Mouse (Mus musculus): ENCODE measurements at regions not wholly inside any gene's neighbourhood (a gene's known extent, or its start where the extent isn't known, plus 50 kb on each side); places are given as distances from the start of the nearest gene placed in this dataset.

DNA sequence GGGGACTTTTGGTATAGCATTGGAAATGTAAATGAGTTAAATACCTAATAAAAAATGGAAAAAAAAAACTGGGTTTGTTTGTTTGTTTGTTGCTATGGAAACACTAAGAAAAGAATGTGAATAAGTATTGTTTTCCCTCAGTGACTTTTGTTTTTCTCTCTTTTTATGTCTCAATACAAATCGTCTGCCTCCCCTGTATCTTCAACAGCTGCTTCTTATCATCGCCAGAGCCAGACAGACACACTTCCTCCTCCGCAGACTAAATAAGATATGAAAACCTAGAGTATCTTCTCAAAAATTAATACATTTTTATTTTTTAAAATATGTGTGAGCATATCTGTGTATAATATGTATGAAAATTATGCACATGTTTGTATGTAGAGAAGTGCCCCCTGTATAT, 389.0 kb downstream of the Nuf2 start:
- H3K4me1 ChIP-seq (ENCODE audit: control insufficient read depth, insufficient read depth, low read length) = no peaks in the 10 kb centered on the region
- no peak overlapping the region for H3K27ac ChIP-seq (ENCODE audit: low read length)
- H3K4me2 ChIP-seq (ENCODE audit: low read depth, low read length) = no peak overlapping the region
- H3K36me3 ChIP-seq (ENCODE audit: control insufficient read depth, insufficient read depth, low read length) = no peaks in the 10 kb centered on the region
- 73% methylated on average over 3 of the region's 3 CpGs for WGBS
- no peak for ATAC-seq
- H3K9ac ChIP-seq (ENCODE audit: low read depth, low read length) = no peak overlapping the region
- H3K27me3 ChIP-seq (replicated peaks; ENCODE audit: control insufficient read depth, insufficient read depth, low read length) = no peaks in the 10 kb centered on the region
- H3K4me3 ChIP-seq (ENCODE audit: low read length) = no peak overlapping the region
- no peaks in the 10 kb centered on the region for H3K9me3 ChIP-seq (ENCODE audit: control insufficient read depth, low read length)

DNA sequence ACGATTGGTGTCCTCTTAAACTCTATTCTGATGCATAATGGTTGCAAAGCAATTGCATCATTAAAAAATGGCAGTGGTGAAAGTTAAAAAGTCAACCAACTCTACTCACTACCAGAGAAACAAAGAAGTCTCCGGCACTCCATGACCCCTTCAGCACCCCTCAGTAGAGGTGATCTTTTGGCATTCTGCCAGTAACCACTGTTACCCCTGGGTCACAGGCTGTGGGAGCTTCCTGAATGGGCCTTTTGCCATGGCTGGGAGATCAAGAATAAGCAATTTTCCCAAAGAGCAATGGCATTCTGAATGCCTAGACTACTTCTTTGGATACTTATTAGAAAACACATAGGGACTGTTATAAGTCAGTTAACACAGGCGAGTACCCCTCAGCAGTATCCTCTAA, 391.2 kb downstream of the Nuf2 start:
- H3K27me3 ChIP-seq (replicated peaks; ENCODE audit: control insufficient read depth, insufficient read depth, low read length) = no peaks in the 10 kb centered on the region
- no peaks in the 10 kb centered on the region for H3K36me3 ChIP-seq (ENCODE audit: control insufficient read depth, insufficient read depth, low read length)
- H3K4me1 ChIP-seq (ENCODE audit: control insufficient read depth, insufficient read depth, low read length) = no peaks in the 10 kb centered on the region
- H3K9me3 ChIP-seq (ENCODE audit: control insufficient read depth, low read length) = no peaks in the 10 kb centered on the region
- H3K4me3 ChIP-seq (ENCODE audit: low read length) = no peak overlapping the region
- H3K4me2 ChIP-seq (ENCODE audit: low read depth, low read length) = no peak overlapping the region
- WGBS = 79% methylated on average over 3 of the region's 3 CpGs
- no peak overlapping the region for H3K27ac ChIP-seq (ENCODE audit: low read length)
- no peak overlapping the region for H3K9ac ChIP-seq (ENCODE audit: low read depth, low read length)
- no peak for ATAC-seq

DNA sequence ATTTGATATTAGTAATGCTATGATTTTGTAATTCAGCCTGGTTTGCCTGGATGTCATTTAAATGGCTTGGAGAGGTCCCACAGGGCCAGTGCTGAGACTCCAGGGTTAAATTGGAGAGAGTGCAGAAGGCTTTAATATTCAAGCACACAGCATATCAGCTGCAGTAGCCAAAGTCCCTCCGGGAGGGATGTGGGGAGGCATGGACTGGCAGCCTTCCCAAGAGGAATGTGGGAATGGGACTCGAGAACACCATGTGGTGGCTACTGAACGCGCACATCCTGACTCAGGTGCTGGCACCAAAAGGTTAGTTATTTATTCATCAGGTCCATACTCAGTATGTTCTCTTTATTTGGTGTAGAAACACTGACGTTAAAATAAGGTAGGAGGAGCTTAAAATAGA, 391.8 kb downstream of the Nuf2 start:
- H3K4me2 ChIP-seq (ENCODE audit: low read depth, low read length) = no peak overlapping the region
- WGBS = 78% methylated on average over 5 of the region's 5 CpGs
- H3K9ac ChIP-seq (ENCODE audit: low read depth, low read length) = no peak overlapping the region
- H3K27me3 ChIP-seq (replicated peaks; ENCODE audit: control insufficient read depth, insufficient read depth, low read length) = no peaks in the 10 kb centered on the region
- no peaks in the 10 kb centered on the region for H3K36me3 ChIP-seq (ENCODE audit: control insufficient read depth, insufficient read depth, low read length)
- no peak overlapping the region for H3K4me3 ChIP-seq (ENCODE audit: low read length)
- H3K4me1 ChIP-seq (ENCODE audit: control insufficient read depth, insufficient read depth, low read length) = no peaks in the 10 kb centered on the region
- H3K9me3 ChIP-seq (ENCODE audit: control insufficient read depth, low read length) = no peaks in the 10 kb centered on the region
- no peak for ATAC-seq
- no peak overlapping the region for H3K27ac ChIP-seq (ENCODE audit: low read length)

DNA sequence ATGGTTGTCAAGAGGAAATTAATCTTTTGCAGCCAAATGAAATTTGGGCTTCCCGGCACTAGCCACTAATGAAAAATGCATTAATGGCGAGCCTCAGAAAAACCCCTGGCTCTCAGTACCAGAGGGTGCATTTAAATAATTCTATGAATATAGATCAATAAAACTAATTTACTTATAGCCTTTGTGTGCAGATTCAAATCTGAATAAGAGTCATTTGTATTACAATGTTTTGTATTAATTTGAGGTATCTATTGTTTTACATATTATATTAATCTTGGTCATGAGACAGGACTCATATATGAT, 392.1 kb downstream of the Nuf2 start:
- no peaks in the 10 kb centered on the region for H3K27me3 ChIP-seq (replicated peaks; ENCODE audit: control insufficient read depth, insufficient read depth, low read length)
- H3K4me1 ChIP-seq (ENCODE audit: control insufficient read depth, insufficient read depth, low read length) = no peaks in the 10 kb centered on the region
- WGBS = 43% methylated on average over 2 of the region's 2 CpGs
- H3K9me3 ChIP-seq (ENCODE audit: control insufficient read depth, low read length) = no peaks in the 10 kb centered on the region
- H3K36me3 ChIP-seq (ENCODE audit: control insufficient read depth, insufficient read depth, low read length) = no peaks in the 10 kb centered on the region
- ATAC-seq = no peak
- H3K27ac ChIP-seq (ENCODE audit: low read length) = no peak overlapping the region
- no peak overlapping the region for H3K9ac ChIP-seq (ENCODE audit: low read depth, low read length)
- no peak overlapping the region for H3K4me3 ChIP-seq (ENCODE audit: low read length)
- no peak overlapping the region for H3K4me2 ChIP-seq (ENCODE audit: low read depth, low read length)

DNA sequence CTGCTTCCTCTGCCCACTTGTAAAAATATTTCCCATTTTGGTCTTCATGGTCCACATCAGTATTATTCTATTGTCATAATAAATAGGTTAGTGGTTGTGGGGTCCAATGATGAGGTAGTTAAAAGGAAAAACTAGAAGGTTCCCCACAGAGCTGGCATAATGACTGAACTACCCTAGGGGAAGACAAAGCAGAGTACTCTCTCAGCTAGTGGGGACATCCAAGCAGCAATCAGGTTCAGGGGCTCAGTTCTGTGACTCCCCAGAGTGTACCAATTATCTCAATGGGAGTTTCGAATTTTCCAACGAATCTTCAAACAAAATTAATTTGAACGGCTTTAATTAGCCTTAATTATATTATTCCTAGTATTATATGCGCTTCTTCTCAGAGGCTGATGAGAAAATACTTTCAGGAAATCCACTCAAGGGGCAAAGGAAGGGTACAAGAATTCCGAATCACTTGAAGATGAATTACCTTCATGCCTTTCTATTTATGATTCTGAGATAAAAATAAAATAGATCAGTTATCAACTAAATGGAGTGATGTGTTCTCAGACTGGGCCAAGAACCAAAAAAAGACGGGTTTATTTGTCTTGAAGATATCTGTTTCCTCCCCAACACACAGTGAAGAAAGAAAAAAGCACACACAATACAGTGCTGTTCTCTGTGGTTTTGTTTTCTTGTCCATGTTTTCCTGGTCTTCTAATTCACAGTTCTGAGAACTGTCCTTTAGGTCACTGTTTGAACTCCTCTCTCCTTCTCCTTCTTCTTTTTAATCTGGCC, 392.7 kb downstream of the Nuf2 start:
- Histone ChIP-seq H3K4me3 (ENCODE audit: low read length) (no peak overlapping the region), H3K36me3 (ENCODE audit: control insufficient read depth, insufficient read depth, low read length) (no peaks in the 10 kb centered on the region), H3K9me3 (ENCODE audit: control insufficient read depth, low read length) (no peaks in the 10 kb centered on the region), H3K4me2 (ENCODE audit: low read depth, low read length) (no peak overlapping the region), H3K9ac (ENCODE audit: low read depth, low read length) (no peak overlapping the region), H3K27me3 (replicated peaks; ENCODE audit: control insufficient read depth, insufficient read depth, low read length) (no peaks in the 10 kb centered on the region), H3K4me1 (ENCODE audit: control insufficient read depth, insufficient read depth, low read length) (no peaks in the 10 kb centered on the region), H3K27ac (ENCODE audit: low read length) (no peak overlapping the region)
- no peak for ATAC-seq
- 72% methylated on average over 6 of the region's 6 CpGs for WGBS

DNA sequence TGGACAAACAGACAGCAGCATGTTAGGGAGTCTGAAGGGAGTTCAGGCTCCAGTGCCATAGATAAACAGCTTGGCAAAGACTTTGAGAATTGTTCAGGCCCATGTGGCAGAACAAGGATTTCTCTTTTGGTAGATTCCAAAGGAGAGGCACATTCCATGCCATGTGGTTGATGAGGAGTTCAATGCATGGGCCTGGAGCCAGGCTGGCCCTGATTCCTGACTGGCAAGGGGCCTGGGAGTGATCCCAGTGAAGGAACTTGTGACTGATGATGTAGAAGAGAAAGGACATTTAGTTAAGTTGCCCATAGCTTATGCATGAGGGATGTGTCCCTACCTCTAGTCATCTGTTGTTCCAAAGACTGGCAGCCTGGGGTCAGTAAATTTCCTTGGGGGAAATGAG, 395.7 kb downstream of the Nuf2 start:
- Histone ChIP-seq H3K4me3 (ENCODE audit: low read length) (no peak overlapping the region), H3K27ac (ENCODE audit: low read length) (no peak overlapping the region), H3K4me2 (ENCODE audit: low read depth, low read length) (no peak overlapping the region), H3K4me1 (ENCODE audit: control insufficient read depth, insufficient read depth, low read length) (no peaks in the 10 kb centered on the region), H3K36me3 (ENCODE audit: control insufficient read depth, insufficient read depth, low read length) (no peaks in the 10 kb centered on the region), H3K9ac (ENCODE audit: low read depth, low read length) (no peak overlapping the region), H3K9me3 (ENCODE audit: control insufficient read depth, low read length) (no peaks in the 10 kb centered on the region), H3K27me3 (replicated peaks; ENCODE audit: control insufficient read depth, insufficient read depth, low read length) (no peaks in the 10 kb centered on the region)
- ATAC-seq = no peak

DNA sequence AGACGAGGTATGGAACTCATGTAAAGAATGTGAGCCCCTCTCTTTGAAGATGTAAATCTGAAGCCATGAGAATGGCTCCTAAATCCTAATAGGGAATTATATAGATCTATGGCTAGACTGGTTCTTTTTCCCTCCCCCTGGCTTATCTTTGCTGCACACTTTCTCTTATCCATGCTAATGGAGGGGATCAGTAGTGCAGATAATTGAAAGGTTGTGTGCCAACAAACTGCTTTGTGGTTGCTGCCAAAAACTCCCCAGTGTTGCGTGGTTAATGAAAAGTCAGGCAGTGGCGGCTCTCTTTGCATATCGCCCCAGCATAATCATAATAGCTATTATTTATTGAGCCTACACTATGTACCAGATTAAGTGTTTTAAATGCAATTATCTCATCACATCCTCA, 427.6 kb downstream of the Nuf2 start:
- no peaks in the 10 kb centered on the region for H3K27me3 ChIP-seq (replicated peaks; ENCODE audit: control insufficient read depth, insufficient read depth, low read length)
- WGBS = 63% methylated on average over 4 of the region's 4 CpGs
- no peak overlapping the region for H3K27ac ChIP-seq (ENCODE audit: low read length)
- H3K4me2 ChIP-seq (ENCODE audit: low read depth, low read length) = no peak overlapping the region
- H3K9ac ChIP-seq (ENCODE audit: low read depth, low read length) = no peak overlapping the region
- ATAC-seq = no peak
- no peaks in the 10 kb centered on the region for H3K4me1 ChIP-seq (ENCODE audit: control insufficient read depth, insufficient read depth, low read length)
- H3K9me3 ChIP-seq (ENCODE audit: control insufficient read depth, low read length) = no peaks in the 10 kb centered on the region
- no peak overlapping the region for H3K4me3 ChIP-seq (ENCODE audit: low read length)
- H3K36me3 ChIP-seq (ENCODE audit: control insufficient read depth, insufficient read depth, low read length) = no peaks in the 10 kb centered on the region

DNA sequence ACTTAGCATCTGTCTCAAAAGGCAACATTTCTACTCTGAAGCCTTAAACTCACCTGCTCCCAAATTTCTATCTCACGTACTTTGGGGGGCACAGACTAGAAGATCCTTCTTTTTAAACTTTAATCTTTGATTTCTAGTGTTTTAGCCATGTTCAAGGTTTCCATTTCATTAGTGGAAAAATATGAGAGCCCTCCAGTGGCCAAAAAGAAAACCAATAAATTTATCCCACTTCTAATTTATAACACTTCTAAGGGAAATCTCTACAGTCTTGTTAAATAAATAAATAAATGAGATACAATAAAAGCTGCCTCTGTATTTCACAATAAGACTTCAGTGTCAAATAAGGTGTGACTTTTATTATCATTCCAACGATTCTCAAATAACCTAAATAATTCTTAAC, 428.2 kb downstream of the Nuf2 start:
- no peak overlapping the region for H3K27ac ChIP-seq (ENCODE audit: low read length)
- H3K4me3 ChIP-seq (ENCODE audit: low read length) = no peak overlapping the region
- H3K9me3 ChIP-seq (ENCODE audit: control insufficient read depth, low read length) = no peaks in the 10 kb centered on the region
- 60% methylated on average over 2 of the region's 2 CpGs for WGBS
- H3K27me3 ChIP-seq (replicated peaks; ENCODE audit: control insufficient read depth, insufficient read depth, low read length) = no peaks in the 10 kb centered on the region
- H3K4me2 ChIP-seq (ENCODE audit: low read depth, low read length) = no peak overlapping the region
- no peaks in the 10 kb centered on the region for H3K4me1 ChIP-seq (ENCODE audit: control insufficient read depth, insufficient read depth, low read length)
- H3K9ac ChIP-seq (ENCODE audit: low read depth, low read length) = no peak overlapping the region
- ATAC-seq = no peak
- H3K36me3 ChIP-seq (ENCODE audit: control insufficient read depth, insufficient read depth, low read length) = no peaks in the 10 kb centered on the region

DNA sequence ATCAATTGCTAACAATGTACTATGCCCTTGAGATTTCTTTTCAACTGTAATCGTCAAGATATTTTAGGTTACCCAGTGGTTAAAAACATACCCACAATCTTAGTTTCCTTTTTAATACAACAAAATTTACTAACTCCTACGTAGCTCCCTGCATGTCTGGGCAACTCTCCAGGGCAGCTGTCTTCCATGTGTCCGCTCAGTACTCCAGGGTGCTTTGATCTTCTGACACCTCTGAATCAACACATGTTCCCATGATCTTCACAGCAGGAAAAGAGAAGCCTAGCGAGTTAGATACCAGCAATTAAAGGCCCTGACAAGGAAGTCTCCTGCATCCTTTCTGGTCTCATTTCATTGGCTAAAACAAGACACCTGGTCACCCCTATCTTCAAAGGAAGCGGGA, 432.0 kb downstream of the Nuf2 start:
- Histone ChIP-seq H3K4me3 (ENCODE audit: low read length) (no peak overlapping the region), H3K9me3 (ENCODE audit: control insufficient read depth, low read length) (no peaks in the 10 kb centered on the region), H3K4me2 (ENCODE audit: low read depth, low read length) (no peak overlapping the region), H3K4me1 (ENCODE audit: control insufficient read depth, insufficient read depth, low read length) (no peaks in the 10 kb centered on the region), H3K27ac (ENCODE audit: low read length) (no peak overlapping the region), H3K27me3 (replicated peaks; ENCODE audit: control insufficient read depth, insufficient read depth, low read length) (no peaks in the 10 kb centered on the region), H3K36me3 (ENCODE audit: control insufficient read depth, insufficient read depth, low read length) (no peaks in the 10 kb centered on the region), H3K9ac (ENCODE audit: low read depth, low read length) (no peak overlapping the region)
- ATAC-seq = no peak
- WGBS = 64% methylated on average over 5 of the region's 5 CpGs

DNA sequence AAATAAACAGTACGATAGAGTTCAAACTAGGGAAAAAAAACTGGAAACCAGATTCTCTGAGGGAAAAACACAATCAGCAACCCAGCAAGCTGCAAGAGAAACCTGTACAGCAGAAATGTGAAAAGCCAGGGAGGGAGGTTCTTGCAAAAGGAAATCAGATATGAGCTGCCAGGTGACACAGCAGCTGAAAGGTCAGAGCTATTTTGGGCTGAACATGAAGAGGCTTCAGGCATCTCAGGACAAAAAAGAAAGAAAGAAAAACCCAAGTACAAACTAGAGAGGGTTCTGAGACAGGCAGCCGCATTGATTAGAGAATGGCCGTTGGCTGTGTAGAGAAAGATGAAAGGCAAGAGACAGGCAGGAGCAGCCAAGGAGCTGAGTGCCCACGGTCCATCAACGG, 434.5 kb downstream of the Nuf2 start:
- Histone ChIP-seq H3K27me3 (replicated peaks; ENCODE audit: control insufficient read depth, insufficient read depth, low read length) (no peaks in the 10 kb centered on the region), H3K27ac (ENCODE audit: low read length) (no peak overlapping the region), H3K36me3 (ENCODE audit: control insufficient read depth, insufficient read depth, low read length) (no peaks in the 10 kb centered on the region), H3K9ac (ENCODE audit: low read depth, low read length) (no peak overlapping the region), H3K4me3 (ENCODE audit: low read length) (no peak overlapping the region), H3K9me3 (ENCODE audit: control insufficient read depth, low read length) (no peaks in the 10 kb centered on the region), H3K4me2 (ENCODE audit: low read depth, low read length) (no peak overlapping the region), H3K4me1 (ENCODE audit: control insufficient read depth, insufficient read depth, low read length) (no peaks in the 10 kb centered on the region)
- ATAC-seq = no peak
- WGBS = 66% methylated on average over 5 of the region's 5 CpGs
